Mouse (Mus musculus): Measurements from ENCODE around the gene Gapdhs. TPM values are rescaled to one million over a fixed set of nuclear protein-coding genes. Genes with fewer than 3 reads are reported as not detected.
"Not testable (repeated sequence)": the region's sequence is repeated elsewhere in the genome, so short reads cannot be mapped to it uniquely, and the experiment has no call there.

Gapdhs gene
- polyA plus RNA-seq, 1 experiment = 0.05 TPM

DNA sequence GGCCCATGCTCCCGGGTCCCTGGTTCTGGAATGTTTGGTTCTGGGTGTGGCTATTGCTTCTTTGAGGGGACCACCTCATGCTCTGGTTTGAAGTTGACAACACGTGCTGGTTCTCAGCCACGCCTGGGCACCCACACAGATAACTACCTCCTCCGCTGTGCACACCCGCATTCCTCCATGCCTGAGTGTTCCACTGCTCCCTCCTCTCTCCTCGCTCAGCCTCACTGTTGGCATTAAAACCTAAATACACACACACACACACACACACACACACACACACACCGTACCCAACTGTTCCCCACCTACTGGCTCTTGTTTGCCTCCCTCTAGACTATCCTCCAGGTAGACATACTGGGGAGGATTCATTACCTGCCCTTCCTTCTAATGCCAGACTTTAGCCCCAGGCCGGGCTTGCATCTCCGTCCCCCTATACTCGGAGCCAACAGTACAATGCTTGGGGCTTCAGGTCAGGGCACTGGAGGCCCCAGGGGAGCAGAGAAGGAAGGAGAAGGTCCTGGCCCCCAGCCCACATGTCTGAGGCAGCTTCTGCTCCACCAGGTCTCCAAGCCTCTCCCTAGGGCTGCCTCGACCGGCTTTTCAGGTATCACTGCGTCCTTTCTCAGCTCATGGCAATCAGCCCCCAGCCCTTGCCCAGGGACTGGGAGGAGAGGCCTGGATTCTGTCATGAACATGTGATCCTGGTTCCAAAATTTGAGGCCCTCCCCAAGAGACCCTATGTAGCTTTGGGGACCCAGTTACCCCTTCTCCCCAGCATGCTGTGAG lies 6.5 kb upstream of the Gapdhs start:
- Histone ChIP-seq H3ac (ENCODE audit: control insufficient read depth, insufficient read length) (no peak overlapping the region), H3K79me2 (ENCODE audit: control insufficient read depth, insufficient read depth) (no peaks in the 10 kb centered on the region), H3K27me3 (ENCODE audit: control insufficient read depth, insufficient read depth, insufficient read length) (no peaks in the 10 kb centered on the region), H3K4me2 (ENCODE audit: low read depth) (no peak overlapping the region), H3K36me3 (ENCODE audit: control insufficient read depth, insufficient read depth) (no peaks in the 10 kb centered on the region), H3K4me3 (no peak overlapping the region)
- no peak for TF ChIP-seq USF1 (IDR thresholded peaks at IDR 0.05; ENCODE audit: low read depth)
- no peak for TF ChIP-seq POLR2A (IDR thresholded peaks at IDR 0.05; ENCODE audit: insufficient read length, low read depth)
- TF ChIP-seq TCF12 (IDR thresholded peaks at IDR 0.05; ENCODE audit: insufficient read depth, poor library complexity, severe bottlenecking) = no peak
- no peak for TF ChIP-seq CEBPB (IDR thresholded peaks at IDR 0.05; ENCODE audit: insufficient read depth, poor library complexity, severe bottlenecking)
- no peak for TF ChIP-seq TCF3 (IDR thresholded peaks at IDR 0.05; ENCODE audit: insufficient read length, low read depth)
- TF ChIP-seq MYOD1 (IDR thresholded peaks at IDR 0.05; ENCODE audit: control insufficient read depth in 1 of 3, insufficient read length in 2 of 3, low read depth in 2 of 3) = no peak
- no peak for TF ChIP-seq MAX (IDR thresholded peaks at IDR 0.05; ENCODE audit: low read depth)
- TF ChIP-seq SRF (IDR thresholded peaks at IDR 0.05; ENCODE audit: control insufficient read depth, insufficient read length, low read depth) = no peak
- TF ChIP-seq REST (IDR thresholded peaks at IDR 0.05; ENCODE audit: insufficient read depth, insufficient read length) = no peak
- no peak for TF ChIP-seq POLR2AphosphoS2 (IDR thresholded peaks at IDR 0.05; ENCODE audit: insufficient read length, low read depth)

DNA sequence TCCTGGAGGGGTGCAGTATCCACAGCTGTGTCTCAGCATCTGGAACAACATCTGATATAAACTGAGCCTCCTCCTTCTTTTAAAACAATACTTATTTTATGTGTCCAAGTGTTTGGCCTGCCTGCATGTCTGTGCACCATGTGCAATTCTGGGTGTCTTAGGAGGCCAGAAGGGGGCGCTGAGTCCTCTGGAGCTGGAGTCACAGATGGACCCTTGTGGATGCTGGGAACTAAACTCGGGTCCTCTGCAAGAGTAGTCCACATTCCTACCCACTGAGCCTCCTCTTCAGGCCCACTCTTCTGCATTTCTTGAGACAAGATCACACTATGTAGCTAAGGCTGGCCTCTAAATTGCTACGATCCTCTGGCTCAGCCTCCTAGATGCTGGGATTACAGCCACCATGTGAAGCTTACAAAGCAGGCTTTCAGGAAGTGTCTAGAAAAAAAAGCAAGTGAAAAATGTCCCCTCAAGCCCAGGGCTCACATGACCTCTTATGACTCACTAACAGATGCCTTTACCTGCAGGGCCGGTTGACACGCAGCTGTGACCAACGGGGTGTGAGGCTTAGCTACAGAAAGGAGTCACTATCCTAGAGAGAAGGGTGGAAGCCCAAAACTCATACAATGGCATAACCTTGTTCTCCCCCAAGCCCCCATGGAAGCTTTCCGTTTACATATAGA lies 4.2 kb upstream of the Gapdhs start:
- Histone ChIP-seq H3ac (ENCODE audit: control insufficient read depth, insufficient read length) (no peak overlapping the region), H3K4me2 (ENCODE audit: low read depth) (no peak overlapping the region), H3K36me3 (ENCODE audit: control insufficient read depth, insufficient read depth) (no peaks in the 10 kb centered on the region), H3K4me3 (no peak overlapping the region), H3K79me2 (ENCODE audit: control insufficient read depth, insufficient read depth) (no peaks in the 10 kb centered on the region), H3K27me3 (ENCODE audit: control insufficient read depth, insufficient read depth, insufficient read length) (no peaks in the 10 kb centered on the region)
- TF ChIP-seq MYOG (IDR thresholded peaks at IDR 0.05; ENCODE audit: control insufficient read depth in 1 of 3, insufficient read depth in 1 of 3, insufficient read length in 2 of 3, low read depth in 2 of 3) (no peak), REST (IDR thresholded peaks at IDR 0.05; ENCODE audit: insufficient read depth, insufficient read length) (no peak), SRF (IDR thresholded peaks at IDR 0.05; ENCODE audit: control insufficient read depth, insufficient read length, low read depth) (no peak), TCF3 (IDR thresholded peaks at IDR 0.05; ENCODE audit: insufficient read length, low read depth) (no peak), MAX (IDR thresholded peaks at IDR 0.05; ENCODE audit: low read depth) (no peak), USF1 (IDR thresholded peaks at IDR 0.05; ENCODE audit: low read depth) (no peak), TCF12 (IDR thresholded peaks at IDR 0.05; ENCODE audit: insufficient read depth, poor library complexity, severe bottlenecking) (no peak), MYOD1 (IDR thresholded peaks at IDR 0.05; ENCODE audit: control insufficient read depth in 1 of 3, insufficient read length in 2 of 3, low read depth in 2 of 3) (no peak), E2F4 (IDR thresholded peaks at IDR 0.05; ENCODE audit: insufficient read depth) (no peak), POLR2AphosphoS2 (IDR thresholded peaks at IDR 0.05; ENCODE audit: insufficient read length, low read depth) (no peak), CEBPB (IDR thresholded peaks at IDR 0.05; ENCODE audit: insufficient read depth, poor library complexity, severe bottlenecking) (no peak)

DNA sequence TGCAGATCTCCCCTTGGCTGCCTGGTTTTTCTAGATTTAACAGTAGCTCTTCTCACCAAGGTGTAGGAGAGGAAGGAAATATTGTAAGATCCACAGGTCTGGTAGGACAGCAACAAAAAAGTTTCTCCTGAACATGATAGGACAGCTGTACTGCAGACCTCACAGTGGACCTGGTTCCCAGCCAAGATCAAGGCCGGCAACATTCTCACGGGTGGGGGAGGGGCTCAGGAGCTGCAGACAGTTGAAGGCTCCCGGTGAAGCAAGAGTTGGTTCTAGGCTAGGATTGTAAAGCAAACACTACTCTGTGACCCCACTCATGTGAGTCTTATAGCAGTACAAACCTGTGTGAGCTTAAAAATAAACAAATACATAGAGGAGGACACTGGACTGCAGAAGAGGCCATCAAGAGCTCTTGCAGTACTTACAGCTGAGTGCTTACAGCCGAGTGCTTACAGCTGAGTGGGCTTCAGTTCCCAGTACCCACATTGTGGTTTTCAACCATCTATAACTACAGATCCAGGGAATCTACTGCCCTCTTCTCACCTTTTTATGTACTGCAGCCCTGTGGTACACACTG lies 629 bp upstream of the Gapdhs start:
- TF ChIP-seq E2F4 (IDR thresholded peaks at IDR 0.05; ENCODE audit: insufficient read depth) (no peak), REST (IDR thresholded peaks at IDR 0.05; ENCODE audit: insufficient read depth, insufficient read length) (no peak), SRF (IDR thresholded peaks at IDR 0.05; ENCODE audit: control insufficient read depth, insufficient read length, low read depth) (no peak), POLR2A (IDR thresholded peaks at IDR 0.05; ENCODE audit: insufficient read length, low read depth) (no peak), MAX (IDR thresholded peaks at IDR 0.05; ENCODE audit: low read depth) (no peak), MYOG (IDR thresholded peaks at IDR 0.05; ENCODE audit: control insufficient read depth in 1 of 3, insufficient read depth in 1 of 3, insufficient read length in 2 of 3, low read depth in 2 of 3) (no peak), CEBPB (IDR thresholded peaks at IDR 0.05; ENCODE audit: insufficient read depth, poor library complexity, severe bottlenecking) (no peak), TCF3 (IDR thresholded peaks at IDR 0.05; ENCODE audit: insufficient read length, low read depth) (no peak)
- Histone ChIP-seq H3K36me3 (ENCODE audit: control insufficient read depth, insufficient read depth) (no peaks in the 10 kb centered on the region), H3K79me2 (ENCODE audit: control insufficient read depth, insufficient read depth) (no peaks in the 10 kb centered on the region), H3K4me3 (no peak overlapping the region), H3K27me3 (ENCODE audit: control insufficient read depth, insufficient read depth, insufficient read length) (no peaks in the 10 kb centered on the region), H3ac (ENCODE audit: control insufficient read depth, insufficient read length) (no peak overlapping the region), H3K4me2 (ENCODE audit: low read depth) (no peak overlapping the region)

DNA sequence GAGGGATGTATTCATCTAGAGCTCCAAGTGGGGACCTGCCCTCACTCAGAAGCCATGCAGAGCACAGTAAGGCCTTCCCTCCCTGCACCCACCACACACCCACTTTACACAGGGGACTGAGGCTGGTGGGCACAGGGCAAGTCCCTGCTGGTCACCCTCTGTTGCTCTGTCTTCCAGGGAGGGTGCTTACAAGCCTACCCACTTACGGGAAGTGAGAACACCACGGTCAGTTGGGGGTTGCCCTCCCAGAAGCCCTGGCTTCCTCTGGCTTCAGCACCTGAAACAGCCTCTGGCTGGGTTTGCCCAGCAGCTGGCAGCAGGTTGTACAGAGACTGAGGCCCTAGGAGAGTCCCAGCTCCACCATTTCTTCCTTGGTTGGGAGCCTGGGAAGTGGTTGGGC lies 911 bp downstream of the Gapdhs start:
- H3K36me3 ChIP-seq (ENCODE audit: control insufficient read depth, insufficient read depth); H3K79me2 ChIP-seq (ENCODE audit: control insufficient read depth, insufficient read depth); H3K4me3 ChIP-seq; H3K27me3 ChIP-seq (ENCODE audit: control insufficient read depth, insufficient read depth, insufficient read length); H3ac ChIP-seq (ENCODE audit: control insufficient read depth, insufficient read length); H3K4me2 ChIP-seq (ENCODE audit: low read depth): not testable (repeated sequence)

DNA sequence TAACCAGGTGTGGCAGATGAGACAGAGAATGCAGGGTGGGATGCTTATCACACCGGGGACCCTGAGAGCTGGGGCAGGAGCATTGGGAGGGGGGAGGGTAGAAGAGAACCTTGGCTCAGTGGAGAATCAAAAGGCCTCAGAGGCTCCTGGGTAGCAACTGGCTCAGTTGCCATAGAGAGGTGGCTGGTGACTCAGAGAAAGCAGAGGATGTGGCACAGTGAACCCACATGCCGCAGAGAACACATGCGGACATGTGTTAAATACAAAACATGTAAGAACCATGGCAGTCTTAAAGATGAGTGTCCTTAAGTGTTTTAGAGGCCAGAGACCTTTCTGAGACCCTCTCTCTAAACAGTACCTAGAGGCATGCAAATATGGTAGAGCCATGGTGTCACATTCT lies 7.3 kb downstream of the Gapdhs start:
- TF ChIP-seq REST (IDR thresholded peaks at IDR 0.05; ENCODE audit: insufficient read depth, insufficient read length) (no peak), TCF12 (IDR thresholded peaks at IDR 0.05; ENCODE audit: insufficient read depth, poor library complexity, severe bottlenecking) (no peak), MYOG (IDR thresholded peaks at IDR 0.05; ENCODE audit: control insufficient read depth in 1 of 3, insufficient read depth in 1 of 3, insufficient read length in 2 of 3, low read depth in 2 of 3) (no peak), E2F4 (IDR thresholded peaks at IDR 0.05; ENCODE audit: insufficient read depth) (no peak), TCF3 (IDR thresholded peaks at IDR 0.05; ENCODE audit: insufficient read length, low read depth) (no peak), USF1 (IDR thresholded peaks at IDR 0.05; ENCODE audit: low read depth) (no peak)
- Histone ChIP-seq H3K4me3 (no peak overlapping the region), H3K79me2 (ENCODE audit: control insufficient read depth, insufficient read depth) (no peaks in the 10 kb centered on the region), H3ac (ENCODE audit: control insufficient read depth, insufficient read length) (no peak overlapping the region), H3K4me2 (ENCODE audit: low read depth) (no peak overlapping the region), H3K27me3 (ENCODE audit: control insufficient read depth, insufficient read depth, insufficient read length) (no peaks in the 10 kb centered on the region), H3K36me3 (ENCODE audit: control insufficient read depth, insufficient read depth) (no peaks in the 10 kb centered on the region)

DNA sequence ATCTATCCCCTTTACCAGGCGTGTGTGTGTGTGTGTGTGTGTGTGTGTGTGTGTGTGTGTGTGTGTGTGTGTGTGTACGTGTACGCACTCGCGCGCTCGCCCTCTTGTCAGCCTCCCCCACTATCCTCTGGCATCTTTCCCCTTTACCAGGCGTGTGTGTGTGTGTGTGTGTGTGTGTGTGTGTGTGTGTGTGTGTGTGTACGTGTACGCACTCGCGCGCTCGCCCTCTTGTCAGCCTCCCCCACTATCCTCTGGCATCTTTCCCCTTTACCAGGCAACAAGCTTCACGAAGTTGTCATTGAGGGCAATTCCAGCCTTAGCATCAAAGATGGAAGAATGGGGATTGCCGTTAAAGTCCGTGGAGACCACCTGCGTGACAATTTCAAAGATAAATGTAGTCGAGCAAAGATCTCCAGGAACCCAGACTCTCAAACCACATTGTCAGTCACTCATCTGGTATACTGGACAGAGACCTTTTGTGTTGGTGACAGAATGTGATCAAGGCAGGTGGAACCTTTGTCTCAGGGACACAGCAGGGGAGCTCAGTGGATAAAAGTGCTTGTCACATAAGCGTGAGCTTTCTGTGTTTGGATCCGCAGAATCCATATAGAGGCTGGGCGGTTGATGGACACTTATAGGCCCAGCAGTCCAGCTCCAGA lies 13.3 kb downstream of the Gapdhs start:
- H3K36me3 ChIP-seq (ENCODE audit: control insufficient read depth, insufficient read depth); H3K27me3 ChIP-seq (ENCODE audit: control insufficient read depth, insufficient read depth, insufficient read length): not testable (repeated sequence)
- H3ac ChIP-seq (ENCODE audit: control insufficient read depth, insufficient read length) = peak overlapping the region; percentile 68
- peak overlapping the region; percentile 89 for H3K4me3 ChIP-seq
- H3K4me2 ChIP-seq (ENCODE audit: low read depth) = peak overlapping the region; percentile 71
- H3K79me2 ChIP-seq (ENCODE audit: control insufficient read depth, insufficient read depth) = peaks cover 11% of the 10 kb centered on the region
